Mouse (Mus musculus): ENCODE measurements at regions not wholly inside any gene's neighbourhood (a gene's known extent, or its start where the extent isn't known, plus 50 kb on each side); places are given as distances from the start of the nearest gene placed in this dataset.

DNA sequence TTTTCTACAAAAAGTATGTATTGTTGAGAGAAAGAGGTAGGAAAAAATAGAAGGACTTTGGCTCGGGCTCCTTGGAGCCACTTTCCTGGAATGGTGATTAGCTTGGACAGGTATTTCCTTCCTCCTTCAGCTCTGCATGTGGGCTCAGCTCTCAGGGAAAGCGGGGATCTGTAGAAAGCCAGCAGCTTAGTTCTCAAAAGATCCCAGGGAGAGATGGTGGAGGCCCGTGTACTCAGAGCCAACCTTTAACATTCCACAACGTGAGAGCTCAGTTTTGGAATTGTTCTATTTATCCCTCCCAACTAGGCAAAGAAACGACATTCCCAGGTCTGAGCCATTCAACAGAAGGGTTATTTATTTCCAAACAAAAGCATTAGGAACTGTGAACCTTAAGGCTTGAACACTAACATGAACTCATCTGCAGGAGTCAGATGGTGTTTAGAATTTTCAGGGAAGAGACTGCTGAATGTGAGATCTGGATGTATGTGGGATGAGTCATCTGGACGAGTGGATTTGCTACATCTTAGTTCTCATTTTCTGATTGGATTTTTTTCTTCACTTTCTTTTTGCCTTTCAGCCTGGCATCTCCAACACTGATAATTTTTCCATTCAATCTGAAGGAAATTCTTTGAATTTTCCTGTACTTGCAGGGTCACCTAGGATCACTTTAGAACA lies 428.6 kb upstream of the Tnp1 start:
- DNase-seq (ENCODE audit: low read depth), result no peak

DNA sequence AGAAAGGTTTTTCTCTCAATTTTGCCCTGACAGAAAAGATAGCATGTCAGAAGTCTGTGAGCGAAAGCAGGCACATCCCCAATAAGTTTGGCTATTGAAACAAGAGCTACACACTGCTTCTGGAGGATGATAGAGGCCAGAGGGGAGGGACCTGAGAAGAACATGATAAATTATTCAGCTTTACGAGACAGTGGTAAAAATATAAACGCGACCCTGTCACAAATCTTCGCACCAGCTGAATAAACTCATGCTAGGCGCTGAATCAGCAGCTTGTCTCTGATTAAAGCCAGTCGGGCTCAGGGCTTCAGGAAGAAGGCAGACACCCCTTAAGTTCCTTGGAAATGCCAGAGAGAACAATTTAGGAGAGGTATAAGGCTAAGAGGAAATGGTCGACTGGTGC lies 422.7 kb upstream of the Tnp1 start:
- DNase-seq (ENCODE audit: low read depth), result no peak

- DNase-seq (ENCODE audit: low read depth), result no peak
Observed at GRCm38 (mm10) chr1:73428101-73428500, 412.4 kb upstream of the Tnp1 start.

GRCm38 (mm10) chr1:73425049-73425448 lies 409.3 kb upstream of the Tnp1 start:
- no peak for DNase-seq (ENCODE audit: low read depth)

DNA sequence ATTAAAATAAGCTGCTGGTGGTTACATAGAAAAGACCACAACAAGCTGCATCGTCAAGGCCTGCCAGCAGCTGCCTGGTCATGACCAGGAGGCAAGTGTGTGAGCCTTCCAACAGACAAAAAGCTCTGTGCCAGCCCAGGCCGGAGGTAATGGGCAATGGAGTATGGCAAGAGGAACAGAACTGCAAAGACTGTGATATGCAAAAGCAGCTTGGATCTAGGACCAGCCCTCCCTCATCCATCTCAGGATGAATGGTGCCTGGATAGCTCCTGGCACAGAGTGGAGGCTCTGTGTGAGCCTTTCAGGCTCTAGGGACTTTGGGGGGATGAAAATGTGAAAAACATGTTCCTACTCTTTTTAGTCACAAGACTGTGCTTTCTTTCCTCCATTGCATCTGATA lies 402.5 kb upstream of the Tnp1 start:
- no peak for DNase-seq (ENCODE audit: low read depth)

GRCm38 (mm10) chr1:73411452-73411851 lies 395.7 kb upstream of the Tnp1 start:
- DNase-seq (ENCODE audit: low read depth), result no peak

DNA sequence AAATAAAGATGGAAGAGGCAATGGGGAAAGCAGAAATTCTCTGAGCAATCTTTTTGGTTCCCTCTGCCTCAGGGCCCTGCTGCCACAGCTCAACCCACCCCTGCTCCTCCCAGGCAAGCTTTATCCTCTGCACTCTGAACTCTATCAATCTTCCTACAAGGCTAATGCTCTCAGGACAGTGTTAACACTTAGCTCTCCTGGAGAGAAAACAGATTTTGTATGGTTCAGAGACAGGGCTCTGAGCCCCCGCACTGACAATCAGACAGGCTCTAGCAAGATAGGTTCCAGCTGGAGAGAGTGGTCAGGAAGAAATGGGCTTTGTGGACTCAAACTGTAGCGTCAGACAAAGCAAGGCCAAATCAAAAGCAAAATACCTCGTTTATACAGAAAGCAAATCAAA lies 383.5 kb upstream of the Tnp1 start:
- no peak for DNase-seq (ENCODE audit: low read depth)

GRCm38 (mm10) chr1:73395034-73395433 lies 379.3 kb upstream of the Tnp1 start:
- no peak for DNase-seq (ENCODE audit: low read depth)

GRCm38 (mm10) chr1:73394466-73394865 lies 378.8 kb upstream of the Tnp1 start:
- DNase-seq (ENCODE audit: low read depth), result no peak

DNA sequence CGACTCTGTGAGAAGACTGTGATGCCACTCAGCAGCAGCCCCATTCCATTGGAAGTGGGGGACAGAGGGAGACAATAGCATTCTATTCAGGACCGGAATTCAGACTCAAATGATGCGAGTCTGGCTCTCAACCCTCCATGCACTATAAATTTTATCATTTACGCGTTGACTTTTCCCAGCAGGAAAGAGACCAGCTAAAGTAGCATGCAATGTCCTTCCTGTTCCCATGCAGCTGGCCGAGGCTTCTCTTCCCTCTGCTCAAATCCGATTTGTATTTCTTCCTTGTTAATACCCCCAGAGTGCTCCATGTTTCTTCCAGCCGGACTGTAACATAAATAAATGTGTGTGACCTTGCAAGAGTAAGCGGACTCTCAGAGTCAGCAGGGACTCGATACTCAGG lies 376.4 kb upstream of the Tnp1 start:
- DNase-seq (ENCODE audit: low read depth), result no peak

DNA sequence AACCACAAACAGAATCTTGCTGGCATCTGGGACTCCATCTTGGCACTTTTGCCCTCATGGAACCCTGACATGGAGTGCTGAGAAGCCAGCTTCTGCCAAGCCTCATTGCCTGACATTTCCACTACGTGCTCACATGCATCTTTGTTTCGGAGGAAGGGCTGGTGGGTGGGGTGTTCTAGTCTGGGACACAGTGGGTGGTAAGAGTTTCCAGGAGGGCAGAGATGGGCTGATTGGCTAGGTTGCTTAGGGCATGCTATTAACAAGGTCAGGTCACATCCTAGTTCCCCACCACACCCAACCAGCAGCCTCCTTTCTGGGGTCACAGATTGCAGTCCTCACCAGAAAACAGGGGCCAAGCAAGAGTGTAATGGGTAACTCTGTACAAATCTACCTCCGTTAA lies 374.3 kb upstream of the Tnp1 start:
- DNase-seq (ENCODE audit: low read depth), result no peak

DNA sequence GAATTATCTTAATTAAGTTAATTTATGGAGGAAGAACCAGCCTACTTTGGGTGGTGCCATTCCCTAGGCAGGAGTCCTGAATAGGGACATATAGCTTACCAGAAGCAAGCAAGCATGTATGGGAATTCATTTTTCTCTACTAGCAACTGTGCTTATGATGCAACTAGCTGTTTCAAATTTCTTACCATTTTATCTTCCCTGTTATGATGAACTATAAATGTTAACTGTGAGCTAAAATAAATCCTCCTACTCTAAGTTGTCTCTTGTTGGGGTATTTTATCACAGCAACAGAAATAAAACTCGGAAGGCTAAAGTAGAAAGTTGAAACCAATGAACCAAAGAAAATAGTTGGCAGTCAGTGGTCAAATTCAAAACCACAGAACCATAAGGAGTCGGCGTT lies 373.5 kb upstream of the Tnp1 start:
- DNase-seq (ENCODE audit: low read depth), result no peak

- no peak for DNase-seq (ENCODE audit: low read depth)
Observed at GRCm38 (mm10) chr1:73381578-73381977, 365.9 kb upstream of the Tnp1 start.

DNA sequence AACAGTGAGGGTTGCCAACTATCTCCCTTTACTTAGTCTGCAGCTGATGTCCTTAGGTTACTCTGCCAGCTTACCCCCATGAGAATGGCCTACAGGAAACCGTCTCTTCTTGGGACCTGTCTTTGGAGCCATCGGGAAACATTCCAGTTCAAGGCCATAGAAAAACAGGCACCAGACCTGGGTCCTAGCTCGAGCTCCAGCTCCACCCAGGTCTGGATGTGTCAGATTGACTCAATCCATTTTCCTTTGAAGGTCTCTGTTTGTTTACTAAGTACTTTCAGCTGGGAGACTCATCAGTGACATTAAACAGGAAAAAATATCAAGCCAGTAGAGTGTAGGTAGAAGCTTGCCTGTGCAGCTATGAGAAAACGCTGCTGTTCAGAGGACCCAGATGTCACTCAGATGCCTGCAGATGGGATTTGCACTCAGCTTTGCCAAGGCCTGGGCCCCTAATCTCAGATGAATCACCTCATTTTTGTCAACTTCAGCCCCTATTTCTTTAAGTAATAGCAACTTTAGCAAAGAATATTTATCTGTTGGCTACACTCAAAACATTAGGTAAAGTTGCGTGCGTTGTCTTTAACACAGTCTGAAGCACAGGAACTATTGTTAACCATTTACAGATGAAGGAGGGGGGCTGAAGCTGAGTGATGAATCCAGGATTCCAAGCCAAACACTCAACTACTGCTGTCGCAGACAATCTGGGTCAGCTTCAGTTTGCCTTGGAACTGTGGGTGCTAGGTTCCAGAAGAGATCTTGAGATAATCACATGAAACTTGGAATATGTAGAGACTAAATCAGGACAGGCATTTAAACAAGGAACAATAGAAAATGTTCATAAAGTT lies 359.0 kb upstream of the Tnp1 start:
- DNase-seq (ENCODE audit: low read depth), result no peak

DNA sequence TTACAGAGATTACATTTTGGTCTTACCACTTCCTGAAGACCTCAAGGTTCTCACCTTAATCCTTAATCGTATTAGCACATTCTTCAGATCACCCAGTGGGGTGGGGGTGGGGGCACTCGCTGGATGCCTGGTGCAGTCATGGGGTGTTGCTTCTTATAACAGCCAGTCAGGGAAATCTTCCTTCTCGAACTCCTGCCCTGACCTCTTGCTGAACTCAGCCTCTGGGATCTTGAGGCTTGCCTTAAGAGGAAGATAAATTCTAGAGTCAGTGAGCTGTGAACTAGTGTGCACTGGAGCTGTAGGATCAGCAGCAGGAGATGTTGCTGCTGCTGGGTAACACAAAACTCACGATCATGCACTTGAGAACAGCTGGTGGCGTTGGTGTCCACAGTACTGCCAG lies 352.5 kb upstream of the Tnp1 start:
- DNase-seq (ENCODE audit: low read depth), result no peak

DNA sequence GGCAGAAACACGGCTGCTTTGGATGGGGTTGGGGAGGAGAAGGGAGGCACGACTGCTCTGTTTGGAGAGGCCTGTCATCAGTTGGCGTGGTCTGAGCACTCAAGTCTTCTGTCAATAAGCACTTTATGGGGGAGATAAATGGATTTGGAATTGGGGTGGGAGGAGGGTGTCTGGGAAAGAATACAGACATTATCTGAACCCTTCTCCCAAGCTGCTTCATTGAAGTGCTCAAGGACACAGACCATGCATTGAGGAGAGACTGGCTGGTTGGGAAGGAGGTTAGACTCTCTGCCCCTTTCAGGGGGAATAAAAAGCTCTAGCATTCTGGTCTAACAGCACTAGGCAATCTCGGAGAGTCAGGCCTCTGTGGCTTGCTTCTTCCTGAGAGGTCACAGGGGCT lies 350.1 kb upstream of the Tnp1 start:
- DNase-seq (ENCODE audit: low read depth), result no peak

DNA sequence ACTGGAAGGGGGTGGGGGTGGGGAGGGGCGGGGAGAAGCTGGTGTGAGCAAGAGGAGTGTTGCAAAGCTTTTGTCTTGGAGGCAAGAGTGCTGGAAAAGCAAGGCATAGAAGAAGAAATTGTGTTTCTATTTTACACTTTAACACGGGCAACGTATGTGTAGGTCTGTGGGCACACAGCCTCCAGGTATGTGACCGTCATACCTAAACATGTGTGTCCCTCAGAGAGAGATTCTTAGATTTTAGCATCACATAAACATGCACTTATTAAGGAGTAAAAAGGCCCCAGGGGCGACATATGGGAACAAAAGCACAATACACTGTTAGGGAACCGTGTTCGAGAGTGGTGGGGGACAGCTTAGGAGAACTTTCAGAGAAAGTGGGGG lies 348.6 kb upstream of the Tnp1 start:
- no peak for DNase-seq (ENCODE audit: low read depth)

- no peak for DNase-seq (ENCODE audit: low read depth)
Observed at GRCm38 (mm10) chr1:73363549-73364299, 348.0 kb upstream of the Tnp1 start.

GRCm38 (mm10) chr1:73362122-73362521 lies 346.4 kb upstream of the Tnp1 start:
- no peak for DNase-seq (ENCODE audit: low read depth)

GRCm38 (mm10) chr1:73361300-73361699 lies 345.6 kb upstream of the Tnp1 start:
- DNase-seq (ENCODE audit: low read depth), result no peak

DNA sequence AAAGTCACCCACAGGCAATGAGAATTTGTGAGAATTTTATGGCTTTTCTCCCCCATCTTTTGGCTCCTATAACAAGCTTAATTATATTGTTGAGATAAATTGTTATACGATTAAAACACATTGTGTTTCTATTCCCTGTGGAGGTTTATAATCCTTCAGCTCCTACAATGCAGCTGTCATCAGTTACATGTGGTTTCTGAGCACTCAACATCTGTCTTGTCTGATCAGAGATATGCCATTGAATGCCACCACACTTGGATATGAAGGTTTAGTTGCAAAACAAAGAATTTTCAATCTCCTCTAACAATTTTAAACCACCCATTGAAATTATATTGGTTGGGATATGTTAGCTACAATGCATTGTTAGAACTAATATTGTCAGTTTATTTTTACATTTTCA lies 338.7 kb upstream of the Tnp1 start:
- DNase-seq (ENCODE audit: low read depth), result no peak

DNA sequence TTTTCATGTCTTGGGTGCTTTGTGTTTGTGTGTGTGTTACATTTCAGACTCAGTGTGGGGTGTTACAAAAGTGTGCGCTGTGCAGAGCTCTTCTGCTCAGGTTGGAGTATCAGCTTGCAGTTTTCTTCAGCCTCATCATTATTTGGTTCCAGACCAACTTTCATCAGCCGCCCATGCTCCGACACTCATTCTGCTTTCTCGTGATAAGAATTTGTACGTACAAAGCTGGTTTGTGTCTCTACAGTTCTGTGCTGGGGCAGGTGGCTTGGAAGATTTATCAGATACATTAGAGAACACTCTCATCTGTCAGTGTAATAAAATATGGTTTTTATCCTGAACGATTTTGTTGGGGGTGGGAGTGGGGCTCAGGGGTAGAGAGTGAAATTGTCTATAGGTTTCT lies 332.8 kb upstream of the Tnp1 start:
- DNase-seq (ENCODE audit: low read depth), result no peak

DNA sequence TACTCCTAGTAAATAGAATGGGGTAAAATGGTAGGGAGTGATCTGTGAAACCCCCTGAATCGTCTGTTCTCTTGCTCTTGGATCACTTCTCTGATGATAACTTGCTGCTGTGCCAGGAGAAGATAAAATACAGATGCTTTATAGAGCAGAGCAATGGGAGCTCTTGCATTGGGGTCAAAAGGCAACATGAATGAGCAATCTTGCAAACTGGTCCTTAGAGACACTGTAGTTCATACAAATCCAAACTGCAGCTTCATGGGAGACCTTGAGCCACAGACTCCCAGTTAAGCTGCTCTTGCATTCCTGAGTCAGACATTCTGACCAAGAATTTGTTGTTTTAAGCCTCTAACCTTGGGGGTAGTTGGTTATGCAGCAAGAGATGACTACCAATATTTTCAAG lies 328.9 kb upstream of the Tnp1 start:
- no peak for DNase-seq (ENCODE audit: low read depth)
